Mouse (Mus musculus) heart, embryonic 10.5 days (tissue): Measurements from ENCODE around the gene Mtx2. TPM values are rescaled to one million over a fixed set of nuclear protein-coding genes. Genes with fewer than 3 reads are reported as not detected.

Experiments used
- polyA plus RNA-seq: library from polyadenylated mRNA; unstranded; fragments of >200 nt; fragmentation: Nextera tagmentation; extraction: Ambion mirVana; gene quantifications from 2 replicates; pipeline ENCODE4 v1.2.1, GENCODE M21; 2016

Mtx2 gene
- polyA plus RNA-seq, 1 experiment from 2014 or later, result 141 TPM

Other genes starting within 250 kb of the Mtx2 start
- 24.6 and 28.0 TPM in 2 replicates for gene Lnpk, start 246.4 kb upstream of the Mtx2 start, polyA plus RNA-seq
- not detected in 2 replicates for gene Evx2, start 166.2 kb upstream of the Mtx2 start, polyA plus RNA-seq
- gene Hoxd13, start 157.5 kb upstream of the Mtx2 start, polyA plus RNA-seq, result 0.40 TPM in 1 of 2 replicates, not detected in the other
- 1.1 TPM in 1 of 2 replicates, not detected in the other for gene Hoxd12, start 150.8 kb upstream of the Mtx2 start, polyA plus RNA-seq
- gene Hoxd11, start 146.2 kb upstream of the Mtx2 start, polyA plus RNA-seq, result 0.07 and 2.1 TPM in 2 replicates
- gene Hoxd10, start 133.9 kb upstream of the Mtx2 start, polyA plus RNA-seq, result 2.3 TPM in 1 of 2 replicates, not detected in the other
- gene Hoxd9, start 128.1 kb upstream of the Mtx2 start, polyA plus RNA-seq, result 3.0 TPM in 1 of 2 replicates, not detected in the other
- gene Hoxd8, start 121.2 kb upstream of the Mtx2 start, polyA plus RNA-seq, result 0.09 and 1.3 TPM in 2 replicates
- 0.73 and 2.9 TPM in 2 replicates for gene Hoxd3, start 113.9 kb upstream of the Mtx2 start, polyA plus RNA-seq
- gene Hoxd4, start 113.9 kb upstream of the Mtx2 start, polyA plus RNA-seq, result 0.29 TPM in 1 of 2 replicates, not detected in the other
- 0.07 and 0.35 TPM in 2 replicates for gene Gm28230, start 99.1 kb upstream of the Mtx2 start, polyA plus RNA-seq
- 0.22 and 0.49 TPM in 2 replicates for gene Hoxd1, start 62.8 kb upstream of the Mtx2 start, polyA plus RNA-seq